ENCODE assay signal across 23 mouse cellular contexts in genomic region chr6:91589181-91589580, GRCm38 (mm10).
A peak's percentile ranks its signal among the peaks of the same experiment; 100 is the strongest.
DNase-seq lines count a peak whose midpoint lies in the region; ATAC-seq lines count a peak whose summit lies in the region.
"Had no signal": no experiment of that assay in that cellular context is flagged by ENCODE, and none has a peak within 500 bp of the region (broad histone marks: within the 10 kb centered on the region; RNA-seq: fewer than 3 reads in every experiment).

No protein-coding gene starts in this region.

- no peaks in the 10 kb centered on the region for H3K9me3 ChIP-seq in limb, embryonic 13.5 days
- no peaks in the 10 kb centered on the region for H3K9me3 ChIP-seq in limb, embryonic 10.5 days (replicated peaks)
- H3K9me3 ChIP-seq: G1E; limb, embryonic 12.5 days; midbrain, embryonic 10.5 days; neural tube, embryonic 12.5 days had no signal

- no peaks in the 10 kb centered on the region for H3K27me3 ChIP-seq in limb, embryonic 13.5 days
- no peaks in the 10 kb centered on the region for H3K27me3 ChIP-seq in limb, embryonic 10.5 days (ENCODE audit: low read depth, poor library complexity, severe bottlenecking)
- H3K27me3 ChIP-seq: limb, embryonic 12.5 days; neural tube, embryonic 12.5 days had no signal

- ATAC-seq in limb, embryonic 13.5 days (ENCODE audit: low FRiP score, low read depth): no peak
- ATAC-seq: CD4-positive, CD25-positive, alpha-beta regulatory T cell, adult 4 months; forebrain, embryonic 16.5 days; hindbrain, embryonic 16.5 days had no signal

- peaks cover 6% of the 10 kb centered on the region for H3K4me1 ChIP-seq in limb, embryonic 13.5 days
- peaks cover 10% of the 10 kb centered on the region for H3K4me1 ChIP-seq in limb, embryonic 10.5 days
- H3K4me1 ChIP-seq: limb, embryonic 12.5 days had no signal

- H3K27ac ChIP-seq in limb, embryonic 13.5 days: peak overlapping the region; percentile 58; the same call in 1 of the 2 replicates
- H3K27ac ChIP-seq in limb, embryonic 10.5 days: no peak overlapping the region
- H3K27ac ChIP-seq: left cerebral cortex, adult 2 months; limb, embryonic 12.5 days; midbrain, embryonic 10.5 days; neural tube, embryonic 12.5 days had no signal

- WGBS in limb, embryonic 13.5 days: 60% methylated on average over 4 of the region's 4 CpGs
- 65% methylated on average over 4 of the region's 4 CpGs for WGBS in limb, embryonic 10.5 days

- H3K4me3 ChIP-seq in limb, embryonic 13.5 days: no peak overlapping the region
- H3K4me3 ChIP-seq in limb, embryonic 10.5 days: no peak overlapping the region
- H3K4me3 ChIP-seq: erythroblast, embryonic 14.5 days; left cerebral cortex, adult 2 months; limb, embryonic 12.5 days; midbrain, embryonic 10.5 days; neural tube, embryonic 12.5 days had no signal

- no peak overlapping the region for H3K4me2 ChIP-seq in limb, embryonic 13.5 days (replicated peaks)
- H3K4me2 ChIP-seq: limb, embryonic 12.5 days; lung, embryonic 14.5 days; neural tube, embryonic 12.5 days had no signal

- no peak overlapping the region for H3K9ac ChIP-seq in limb, embryonic 13.5 days
- H3K9ac ChIP-seq: limb, embryonic 12.5 days; lung, embryonic 14.5 days; neural tube, embryonic 12.5 days had no signal

- H3K36me3 ChIP-seq in limb, embryonic 13.5 days: no peaks in the 10 kb centered on the region
- H3K36me3 ChIP-seq in limb, embryonic 10.5 days: no peaks in the 10 kb centered on the region
- H3K36me3 ChIP-seq: G1E; limb, embryonic 12.5 days; midbrain, embryonic 10.5 days; neural tube, embryonic 12.5 days had no signal

- peak; percentile 61 for DNase-seq in adrenal gland, adult 2 months
- DNase-seq in adrenal gland, postnatal 25 days: no peak
- DNase-seq in limb, embryonic 10.5 days (ENCODE audit: low spot score): no peak
- DNase-seq in kidney, adult 9 months: peak; percentile 82
- DNase-seq in lung, postnatal 25 days (ENCODE audit: low spot score): peak; percentile 76
- no peak for DNase-seq in urinary bladder, postnatal 36 days (ENCODE audit: low spot score in 2 of 2)
- no peak for DNase-seq in neural tube, embryonic 10.5 days (ENCODE audit: extremely low spot score, low spot score)
- DNase-seq: cerebellum, adult 2 months; heart, adult 11 months; heart, postnatal 4 days; lung, embryonic 14.5 days; spleen, adult 18-20 months; thymus, postnatal 14 days had no signal

Comparison
In these comparisons a context has a peak if more than half of its experiments do, and no peak if none do; other contexts are left out.
1. DNase-seq: peak in adrenal gland, adult 2 months (single experiment), kidney, adult 9 months (single experiment) and lung, postnatal 25 days (single experiment); none in adrenal gland, postnatal 25 days (single experiment), limb, embryonic 10.5 days (single experiment), urinary bladder, postnatal 36 days (0 of 2) and neural tube, embryonic 10.5 days (single experiment).